Mouse (Mus musculus) adrenal gland, postnatal 36 days (tissue): Measurements from ENCODE around the gene Myo9b. TPM values are rescaled to one million over a fixed set of nuclear protein-coding genes. Genes with fewer than 3 reads are reported as not detected.
A peak's percentile ranks its signal among the peaks of the same experiment; 100 is the strongest.
"Not testable (repeated sequence)": the region's sequence is repeated elsewhere in the genome, so short reads cannot be mapped to it uniquely, and the experiment has no call there.

Experiments
- DNase-seq, 2 experiments: peaks; one replicate each; pipeline ENCODE4 v3.0.0; 2021; ENCODE audit warnings: mixed read lengths in 1 of 2
- long read RNA-seq, 2 experiments: library from polyadenylated mRNA; stranded (forward); transcript quantifications; one replicate each; pipeline ENCODE4 v2.0.0; 2021; ENCODE audit warnings: borderline sequencing depth in 2 of 2
- total RNA-seq, 2 experiments: library from RNA; stranded (reverse); gene quantifications; 2 replicates each; pipeline ENCODE4 v1.2.3; 2021

The Myo9b gene
- total RNA-seq = 10 to 100 TPM; 32.0 to 41.0 TPM
- long read RNA-seq, experiment 1, partial matches to known transcripts = 7 of 12 reads
- long read RNA-seq, experiment 1, other reads (novel, unspliced or antisense) = 5 of 12 reads
- long read RNA-seq, experiment 2, partial matches to known transcripts = 1 of 3 reads
- long read RNA-seq, experiment 2, other reads (novel, unspliced or antisense) = 2 of 3 reads

- peak; percentile 97 to 98 for DNase-seq
These were observed at the start of gene Myo9b, which contains the start of gene Haus8 for GRCm38 (mm10) chr8:71272286-71273150. Gene Myo9b (plus strand): TSS chr8:71272714. Gene Haus8 (minus strand): TSS chr8:71272934.

GRCm38 (mm10) chr8:71224560-71224959 lies 48.0 kb upstream of the Myo9b start:
- peak in 1 of 2 experiments; percentile 24 for DNase-seq

- no peak for DNase-seq
These were observed 29.8 kb upstream of the Myo9b start for GRCm38 (mm10) chr8:71242757-71243156.

- DNase-seq = no peak
These were observed 24.3 kb upstream of the Myo9b start for GRCm38 (mm10) chr8:71248203-71248602.

- DNase-seq = no peak
These were observed 15.8 kb upstream of the Myo9b start for GRCm38 (mm10) chr8:71256545-71257232.

DNA sequence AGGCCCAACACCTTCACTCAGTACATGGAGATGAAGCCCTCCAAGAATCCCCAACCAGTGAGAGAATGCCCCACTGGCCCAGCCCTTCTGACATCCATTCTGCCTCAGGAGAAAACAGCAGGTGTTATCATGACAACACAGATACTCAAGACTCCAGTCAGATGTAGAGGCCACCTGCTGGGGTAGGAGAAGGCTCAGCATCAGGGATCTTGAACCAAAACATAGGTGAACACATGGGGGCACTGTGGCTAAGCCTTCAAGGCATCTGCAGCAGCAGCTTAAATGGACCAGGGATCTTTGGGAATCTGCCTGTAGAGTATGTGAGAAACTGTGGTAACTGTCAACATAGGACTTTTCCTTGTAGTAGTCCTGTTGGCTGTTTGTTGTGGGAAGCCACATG lies 11.3 kb upstream of the Myo9b start:
- DNase-seq = peak; percentile 36 to 57

DNA sequence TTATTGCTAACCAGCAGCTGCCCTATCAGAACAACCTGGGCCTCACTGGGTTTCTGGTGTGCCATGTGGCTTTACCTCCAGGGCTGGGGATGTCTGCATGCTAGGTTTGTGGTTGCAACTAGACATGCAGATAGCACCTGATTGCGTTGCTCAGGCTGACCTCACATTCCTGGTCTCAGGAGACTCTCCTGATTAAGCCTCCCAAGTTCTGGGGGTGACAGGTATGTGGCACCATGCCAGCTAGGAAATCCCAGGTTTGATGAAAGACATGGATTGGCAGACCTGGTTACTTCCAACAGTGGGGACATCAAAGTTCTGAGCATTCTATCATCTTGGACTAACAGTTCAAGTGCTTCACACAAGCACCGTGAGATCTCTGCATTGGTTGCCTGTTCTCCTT lies 4.8 kb upstream of the Myo9b start:
- no peak for DNase-seq

GRCm38 (mm10) chr8:71268286-71268685 lies 4.2 kb upstream of the Myo9b start:
- DNase-seq = not testable (repeated sequence)

DNA sequence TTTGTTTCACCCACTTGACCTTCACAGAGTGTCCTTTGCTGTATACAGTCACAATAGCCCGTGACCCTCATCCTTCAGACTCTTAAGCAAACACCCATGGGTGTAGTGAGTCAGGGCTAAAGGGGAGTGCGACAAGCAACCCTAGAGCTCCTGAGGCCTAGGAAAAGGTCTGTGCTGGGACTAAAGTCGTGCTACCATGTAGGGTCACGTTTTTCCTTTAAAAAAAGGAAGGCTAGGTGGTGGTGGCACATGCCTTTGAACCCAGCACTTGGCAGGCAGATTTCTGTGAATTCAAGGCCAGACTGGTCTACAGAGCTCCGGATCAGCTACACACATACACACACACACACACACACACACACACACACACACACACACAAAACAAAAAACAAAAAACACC lies 884 bp upstream of the Myo9b start:
- DNase-seq = peak in 1 of 2 experiments; percentile 17

GRCm38 (mm10) chr8:71273151-71273510 lies 617 bp downstream of the Myo9b start:
- DNase-seq = peak; percentile 76 to 81

GRCm38 (mm10) chr8:71274478-71274877 lies 2.0 kb downstream of the Myo9b start:
- no peak for DNase-seq

- no peak for DNase-seq
These were observed 3.7 kb downstream of the Myo9b start for GRCm38 (mm10) chr8:71276166-71276565.

- DNase-seq = not testable (repeated sequence)
These were observed 6.9 kb downstream of the Myo9b start for GRCm38 (mm10) chr8:71279409-71279808.

GRCm38 (mm10) chr8:71281731-71282130 lies 9.2 kb downstream of the Myo9b start:
- not testable (repeated sequence) for DNase-seq

DNA sequence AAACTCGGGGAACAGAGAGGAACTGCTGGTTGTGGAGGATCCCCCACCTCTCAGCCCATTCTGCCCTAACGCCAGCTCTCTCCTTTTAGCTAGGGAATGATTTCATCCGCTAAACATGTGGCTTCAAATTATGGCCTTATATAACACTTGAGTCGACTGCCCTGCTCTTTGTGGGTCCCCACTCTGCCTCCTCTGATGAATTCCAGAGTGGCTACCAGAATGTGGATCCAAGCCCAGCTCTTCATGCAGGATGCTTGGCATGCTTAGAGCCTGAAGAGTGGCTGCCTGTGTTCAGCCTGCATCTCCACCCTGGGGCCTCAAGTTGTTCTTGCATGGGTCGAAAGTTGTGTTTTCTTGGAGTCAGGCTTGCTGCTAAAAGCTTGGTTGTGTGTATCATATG lies 10.1 kb downstream of the Myo9b start:
- no peak for DNase-seq

GRCm38 (mm10) chr8:71286223-71286622 lies 13.7 kb downstream of the Myo9b start:
- DNase-seq = not testable (repeated sequence)

DNA sequence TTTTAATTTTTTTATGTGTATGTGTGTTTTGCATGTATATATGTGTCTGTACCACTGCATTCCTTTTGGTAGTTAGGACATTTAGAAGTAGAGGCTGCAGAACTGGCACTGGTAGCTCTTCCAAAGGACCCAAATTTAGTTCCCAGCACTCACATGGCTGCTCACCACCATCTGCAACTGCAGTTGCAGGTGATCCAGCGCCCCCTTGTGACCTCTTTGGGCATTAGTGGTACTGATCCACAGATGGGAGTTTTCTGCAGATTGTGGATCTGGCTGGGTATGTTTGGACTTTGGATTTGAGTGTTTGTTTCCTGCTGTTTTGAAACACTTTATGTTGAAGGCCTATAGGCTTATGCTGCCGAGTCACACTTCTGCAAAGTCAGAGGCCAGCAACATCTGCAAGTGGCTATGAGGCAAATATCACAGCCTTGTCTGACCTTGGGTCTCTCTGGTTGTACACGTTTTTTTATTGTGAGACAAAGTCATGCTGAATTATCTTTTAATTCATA lies 16.0 kb downstream of the Myo9b start:
- no peak for DNase-seq

- no peak for DNase-seq
These were observed 16.6 kb downstream of the Myo9b start for GRCm38 (mm10) chr8:71289098-71289497.

- DNase-seq = no peak
These were observed 17.7 kb downstream of the Myo9b start for GRCm38 (mm10) chr8:71290211-71290610.

DNA sequence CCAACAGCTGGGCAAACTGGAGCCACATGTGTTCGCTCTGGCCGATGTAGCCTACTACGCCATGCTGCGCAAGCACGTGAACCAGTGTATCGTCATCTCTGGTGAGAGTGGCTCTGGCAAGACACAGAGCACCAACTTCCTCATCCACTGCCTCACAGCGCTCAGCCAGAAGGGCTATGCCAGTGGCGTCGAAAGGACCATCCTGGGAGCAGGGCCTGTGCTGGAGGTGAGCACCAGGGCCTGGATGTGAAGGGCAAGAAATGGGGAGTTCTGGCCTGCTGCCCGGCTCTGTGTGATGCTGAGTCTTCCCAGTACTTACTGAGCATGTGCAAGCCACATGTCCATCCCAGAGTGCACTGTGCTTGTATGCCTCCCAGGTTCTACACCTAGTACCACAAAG lies 18.4 kb downstream of the Myo9b start:
- no peak for DNase-seq

- DNase-seq = no peak
These were observed 18.8 kb downstream of the Myo9b start for GRCm38 (mm10) chr8:71291351-71291750.

DNA sequence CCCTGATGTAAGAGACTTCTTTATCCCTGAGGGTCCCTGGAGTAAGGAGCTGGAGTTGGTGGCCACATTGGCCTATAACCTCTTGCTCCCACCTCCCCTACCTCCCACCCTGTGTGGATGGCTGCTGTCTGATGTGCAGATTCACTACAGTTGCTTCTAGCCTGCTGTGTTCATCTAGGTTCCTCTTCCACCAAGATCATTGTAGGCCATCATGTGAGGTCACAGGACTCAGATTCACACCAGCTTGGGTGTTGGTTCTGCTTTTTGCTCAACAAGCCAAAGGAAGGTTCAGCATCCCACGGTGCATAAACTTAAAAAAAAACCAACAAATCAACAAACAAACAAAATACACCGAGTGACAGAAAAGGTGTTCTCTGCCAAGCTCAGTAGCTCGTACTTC lies 21.4 kb downstream of the Myo9b start:
- DNase-seq = not testable (repeated sequence)

DNA sequence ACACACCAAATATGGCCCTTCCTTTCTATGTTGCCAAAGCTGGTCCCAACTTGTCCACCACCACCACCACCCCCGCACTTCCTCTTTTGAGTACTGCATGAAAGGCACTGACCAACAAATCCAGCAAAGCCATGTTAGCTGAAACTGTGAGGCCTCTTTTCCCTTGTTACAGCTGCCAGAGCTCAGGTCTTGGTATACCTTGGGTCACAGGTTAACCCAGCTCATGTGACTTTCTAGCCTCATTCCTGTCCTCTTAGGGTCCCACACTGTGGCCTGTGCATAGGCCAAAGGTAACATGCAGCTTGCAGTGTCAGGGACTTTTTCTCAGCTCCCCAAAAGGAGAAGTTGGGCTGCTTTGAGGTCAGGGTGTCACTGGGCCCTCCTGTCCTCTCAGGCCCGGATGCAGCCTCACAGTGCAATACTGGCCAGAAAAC lies 23.7 kb downstream of the Myo9b start:
- no peak for DNase-seq
